20 mouse cellular contexts compared by ENCODE assay signal in genomic region chr9:79038971-79039370, GRCm38 (mm10).
DNase-seq lines count a peak whose midpoint lies in the region; ATAC-seq and TF ChIP-seq lines count a peak whose summit lies in the region.
"Had no signal": no experiment of that assay in that cellular context is flagged by ENCODE, and none has a peak within 500 bp of the region (broad histone marks: within the 10 kb centered on the region; RNA-seq: fewer than 3 reads in every experiment).

No protein-coding gene starts in this region.

- 45% methylated on average over 4 of the region's 4 CpGs for WGBS in cerebellum, adult 2 months
- WGBS in intestine, postnatal 0 days, result 80% methylated on average over 4 of the region's 4 CpGs

- H3K4me1 ChIP-seq in cerebellum, adult 2 months (ENCODE audit: control insufficient read depth, insufficient read depth, low read length), result peaks cover 7% of the 10 kb centered on the region; the same call in 1 of the 2 replicates
- no peaks in the 10 kb centered on the region for H3K4me1 ChIP-seq in intestine, postnatal 0 days (replicated peaks; ENCODE audit: control insufficient read depth, insufficient read depth, low read length)
- H3K4me1 ChIP-seq: embryonic facial prominence, embryonic 12.5 days; forebrain, embryonic 15.5 days; heart, embryonic 13.5 days; hindbrain, embryonic 12.5 days had no signal

- H3K27ac ChIP-seq in cerebellum, adult 2 months (ENCODE audit: insufficient read depth, low read length), result no peak overlapping the region; the same call in 1 of the 2 replicates
- H3K27ac ChIP-seq in intestine, postnatal 0 days (ENCODE audit: low read depth, low read length), result no peak overlapping the region
- H3K27ac ChIP-seq: embryonic facial prominence, embryonic 12.5 days; forebrain, embryonic 15.5 days; heart, embryonic 13.5 days; hindbrain, embryonic 12.5 days; hindbrain, postnatal 0 days had no signal

- DNase-seq in cerebellum, postnatal 4 days (ENCODE audit: low spot score in 2 of 2), result no peak
- peak; percentile 57 to 82 for DNase-seq in cerebellum, adult 2 months
- peak; percentile 68 to 69 for DNase-seq in cerebellum, postnatal 10 days
- DNase-seq in heart, adult 11 months, result no peak
- no peak for DNase-seq in left cerebral cortex, adult 9 months (ENCODE audit: low spot score in 2 of 2)
- DNase-seq: adrenal gland, adult 8-10 months; adrenal gland, postnatal 36 days; B cell, adult 2 months; gastrocnemius, postnatal 10 days; heart, postnatal 36 days; kidney, adult 18-20 months had no signal

- no peaks in the 10 kb centered on the region for H3K36me3 ChIP-seq in intestine, postnatal 0 days (ENCODE audit: control insufficient read depth, insufficient read depth)
- H3K36me3 ChIP-seq: embryonic facial prominence, embryonic 12.5 days; forebrain, embryonic 15.5 days; G1E; heart, embryonic 13.5 days; hindbrain, embryonic 12.5 days had no signal

- no peak for TF ChIP-seq POLR2A in cerebellum, adult 2 months (IDR thresholded peaks at IDR 0.05; ENCODE audit: borderline replicate concordance, insufficient read depth, low read length)

- no peak for TF ChIP-seq CTCF in cerebellum, adult 2 months (IDR thresholded peaks at IDR 0.05; ENCODE audit: borderline replicate concordance, insufficient read depth, low read depth, low read length)
- TF ChIP-seq CTCF in intestine, postnatal 0 days (IDR thresholded peaks at IDR 0.05; ENCODE audit: low read depth), result no peak

- H3K4me2 ChIP-seq in intestine, postnatal 0 days (replicated peaks; ENCODE audit: low read depth), result no peak overlapping the region
- H3K4me2 ChIP-seq: embryonic facial prominence, embryonic 12.5 days; forebrain, embryonic 15.5 days; heart, embryonic 13.5 days; hindbrain, embryonic 12.5 days had no signal

- H3K9ac ChIP-seq in intestine, postnatal 0 days (ENCODE audit: low read depth, low read length), result no peak overlapping the region
- H3K9ac ChIP-seq: embryonic facial prominence, embryonic 12.5 days; forebrain, embryonic 15.5 days; heart, embryonic 13.5 days; hindbrain, embryonic 12.5 days had no signal

- H3K4me3 ChIP-seq in cerebellum, adult 2 months (replicated peaks; ENCODE audit: insufficient read depth, low read depth, low read length), result no peak overlapping the region
- H3K4me3 ChIP-seq in intestine, postnatal 0 days (ENCODE audit: low read depth, low read length), result no peak overlapping the region
- H3K4me3 ChIP-seq: embryonic facial prominence, embryonic 12.5 days; forebrain, embryonic 15.5 days; heart, embryonic 13.5 days; hindbrain, embryonic 12.5 days had no signal

- H3K9me3 ChIP-seq in intestine, postnatal 0 days (ENCODE audit: control insufficient read depth), result no peaks in the 10 kb centered on the region
- H3K9me3 ChIP-seq: embryonic facial prominence, embryonic 12.5 days; forebrain, embryonic 15.5 days; G1E; heart, embryonic 13.5 days; hindbrain, embryonic 12.5 days had no signal

- peak; percentile 40; the same call in 1 of the 2 replicates for ATAC-seq in cerebellum, adult (ENCODE audit: insufficient number of reproducible peaks, low FRiP score, low TSS enrichment)
- no peak for ATAC-seq in intestine, postnatal 0 days
- ATAC-seq: CD4-positive, CD25-positive, alpha-beta regulatory T cell, adult 4 months; forebrain, embryonic 15.5 days; hindbrain, postnatal 0 days had no signal

- no peaks in the 10 kb centered on the region for H3K27me3 ChIP-seq in cerebellum, adult 2 months (ENCODE audit: control insufficient read depth, insufficient read depth, low read length)
- no peaks in the 10 kb centered on the region for H3K27me3 ChIP-seq in intestine, postnatal 0 days (replicated peaks; ENCODE audit: control insufficient read depth, insufficient read depth, low read length)
- H3K27me3 ChIP-seq: embryonic facial prominence, embryonic 12.5 days; forebrain, embryonic 15.5 days; heart, embryonic 13.5 days; hindbrain, embryonic 12.5 days had no signal

Comparison
In these comparisons a context has a peak if more than half of its experiments do, and no peak if none do; other contexts are left out.
1. DNase-seq: peak in cerebellum, adult 2 months (2 of 2) and cerebellum, postnatal 10 days (2 of 2); none in cerebellum, postnatal 4 days (0 of 2), heart, adult 11 months (single experiment) and left cerebral cortex, adult 9 months (0 of 2).